Mouse (Mus musculus) G1E (cell line): ENCODE measurements around the gene Foxr1.

Source experiments
- CTCF ChIP-seq: IDR thresholded peaks from 2 replicates; pipeline ENCODE4 v1.5.1; 2012; ENCODE audit warnings: low read depth, low read length, inconsistent platforms, mixed read lengths
- GATA1 ChIP-seq: IDR thresholded peaks from 2 replicates; pipeline ENCODE4 v1.6.1; 2012; ENCODE audit warnings: borderline replicate concordance, low read length, inconsistent platforms, mixed read lengths
- GATA2 ChIP-seq: IDR thresholded peaks from 2 replicates; pipeline ENCODE4 v1.6.1; 2012; ENCODE audit warnings: low read depth, low read length, inconsistent platforms, borderline replicate concordance
- POLR2AphosphoS5 ChIP-seq: IDR thresholded peaks from 2 replicates; pipeline ENCODE4 v1.6.1; 2012; ENCODE audit warnings: low read depth, low read length, inconsistent platforms; ENCODE audit not compliant: insufficient replicate concordance
- TAL1 ChIP-seq: conservative IDR thresholded peaks from 2 replicates; pipeline ENCODE4 v1.6.1; 2012; ENCODE audit warnings: low read depth, low read length, inconsistent platforms, mixed read lengths

- no peak for TF ChIP-seq CTCF
- TF ChIP-seq GATA1: no peak
- no peak for TF ChIP-seq POLR2AphosphoS5
- TF ChIP-seq TAL1: no peak
- no peak for TF ChIP-seq GATA2
Observed at GRCm38 (mm10) chr9:44387221-44387620, 53.7 kb downstream of the Foxr1 start.
